Mouse (Mus musculus): ENCODE measurements around the gene Elmo2. TPM values are rescaled to one million over a fixed set of nuclear protein-coding genes. Genes with fewer than 3 reads are reported as not detected.

Elmo2 gene
- polyA plus RNA-seq, 1 experiment from 2014 or later: 77.4 TPM

Other genes with a start within 250 kb of the Elmo2 start
- gene 1700025C18Rik, start 235.7 kb downstream of the Elmo2 start, polyA plus RNA-seq (2015; fragmentation: Nextera tagmentation; extraction: Ambion mirVana): not detected in 2 replicates
- 0.19 and 0.24 TPM in 2 replicates for gene Cdh22, start 91.6 kb downstream of the Elmo2 start, polyA plus RNA-seq (2015; fragmentation: Nextera tagmentation; extraction: Ambion mirVana)
- 53.3 and 61.8 TPM in 2 replicates for gene Slc35c2, start 38.6 kb downstream of the Elmo2 start, polyA plus RNA-seq (2015; fragmentation: Nextera tagmentation; extraction: Ambion mirVana)
- gene Zfp663, start 42.2 kb upstream of the Elmo2 start, polyA plus RNA-seq (2015; fragmentation: Nextera tagmentation; extraction: Ambion mirVana): 0.30 and 0.58 TPM in 2 replicates
- gene Zfp334, start 61.8 kb upstream of the Elmo2 start, polyA plus RNA-seq (2015; fragmentation: Nextera tagmentation; extraction: Ambion mirVana): 5.1 and 6.6 TPM in 2 replicates
- 0.27 and 0.79 TPM in 2 replicates for gene Ocstamp, start 73.9 kb upstream of the Elmo2 start, polyA plus RNA-seq (2015; fragmentation: Nextera tagmentation; extraction: Ambion mirVana)
- gene Slc13a3, start 146.8 kb upstream of the Elmo2 start, polyA plus RNA-seq (2015; fragmentation: Nextera tagmentation; extraction: Ambion mirVana): 0.28 and 0.67 TPM in 2 replicates
- 37.0 and 41.3 TPM in 2 replicates for gene Trp53rka, start 166.8 kb upstream of the Elmo2 start, polyA plus RNA-seq (2015; fragmentation: Nextera tagmentation; extraction: Ambion mirVana)
- gene Slc2a10, start 177.3 kb upstream of the Elmo2 start, polyA plus RNA-seq (2015; fragmentation: Nextera tagmentation; extraction: Ambion mirVana): 13.9 and 16.3 TPM in 2 replicates